Mouse (Mus musculus) heart, adult 11 months (tissue): ENCODE results near the gene Itga2b.

ENCODE experiments used
- DNase-seq: peaks from one replicate; pipeline ENCODE4 v3.0.0; 2022

The Itga2b gene

GRCm38 (mm10) chr11:102469648-102470357 lies at the start of gene Itga2b:
Itga2b (minus strand) TSS chr11:102470122.
- DNase-seq, result peak; percentile 89

- DNase-seq, result peak; percentile 76
Observed at GRCm38 (mm10) chr11:102514793-102515424, 45.0 kb upstream of the Itga2b start.

GRCm38 (mm10) chr11:102510226-102510625 lies 40.3 kb upstream of the Itga2b start:
- peak; percentile 91 for DNase-seq

- DNase-seq, result peak; percentile 44
Observed at GRCm38 (mm10) chr11:102496732-102497131, 26.8 kb upstream of the Itga2b start.

GRCm38 (mm10) chr11:102496206-102496605 lies 26.3 kb upstream of the Itga2b start:
- DNase-seq, result peak; percentile 55

GRCm38 (mm10) chr11:102495742-102496141 lies 25.8 kb upstream of the Itga2b start:
- peak; percentile 3 for DNase-seq

- peak; percentile 24 for DNase-seq
Observed at GRCm38 (mm10) chr11:102495114-102495513, 25.2 kb upstream of the Itga2b start.

- peak; percentile 93 for DNase-seq
Observed at GRCm38 (mm10) chr11:102494063-102494650, 24.2 kb upstream of the Itga2b start.

GRCm38 (mm10) chr11:102493241-102493640 lies 23.3 kb upstream of the Itga2b start:
- DNase-seq, result peak; percentile 85

- DNase-seq, result peak; percentile 24
Observed at GRCm38 (mm10) chr11:102487901-102488300, 18.0 kb upstream of the Itga2b start.

GRCm38 (mm10) chr11:102486733-102487386 lies 16.9 kb upstream of the Itga2b start:
- peak; percentile 90 for DNase-seq

GRCm38 (mm10) chr11:102481779-102482178 lies 11.9 kb upstream of the Itga2b start:
- DNase-seq, result peak; percentile 80

GRCm38 (mm10) chr11:102480897-102481296 lies 11.0 kb upstream of the Itga2b start:
- DNase-seq, result peak; percentile 82

GRCm38 (mm10) chr11:102480111-102480510 lies 10.2 kb upstream of the Itga2b start:
- DNase-seq, result peak; percentile 77

GRCm38 (mm10) chr11:102479581-102479980 lies 9.7 kb upstream of the Itga2b start:
- peak; percentile 90 for DNase-seq

- peak; percentile 82 for DNase-seq
Observed at GRCm38 (mm10) chr11:102478671-102479070, 8.7 kb upstream of the Itga2b start.

GRCm38 (mm10) chr11:102475027-102475426 lies 5.1 kb upstream of the Itga2b start:
- no peak for DNase-seq

GRCm38 (mm10) chr11:102467041-102467631 lies 2.8 kb downstream of the Itga2b start:
- DNase-seq, result peak; percentile 100

GRCm38 (mm10) chr11:102465713-102466436 lies 4.0 kb downstream of the Itga2b start:
- peak; percentile 98 for DNase-seq

GRCm38 (mm10) chr11:102464901-102465300 lies 5.0 kb downstream of the Itga2b start:
- peak; percentile 93 for DNase-seq

GRCm38 (mm10) chr11:102461764-102462163 lies 8.2 kb downstream of the Itga2b start:
- DNase-seq, result no peak

- no peak for DNase-seq
Observed at GRCm38 (mm10) chr11:102460541-102460940, 9.4 kb downstream of the Itga2b start.
